Mouse (Mus musculus): ENCODE data around the gene Epb41l1. TPM values are rescaled to one million over a fixed set of nuclear protein-coding genes. Genes with fewer than 3 reads are reported as not detected.

Gene Epb41l1
- polyA plus RNA-seq, 1 experiment from 2014 or later = 3.1 TPM

DNA sequence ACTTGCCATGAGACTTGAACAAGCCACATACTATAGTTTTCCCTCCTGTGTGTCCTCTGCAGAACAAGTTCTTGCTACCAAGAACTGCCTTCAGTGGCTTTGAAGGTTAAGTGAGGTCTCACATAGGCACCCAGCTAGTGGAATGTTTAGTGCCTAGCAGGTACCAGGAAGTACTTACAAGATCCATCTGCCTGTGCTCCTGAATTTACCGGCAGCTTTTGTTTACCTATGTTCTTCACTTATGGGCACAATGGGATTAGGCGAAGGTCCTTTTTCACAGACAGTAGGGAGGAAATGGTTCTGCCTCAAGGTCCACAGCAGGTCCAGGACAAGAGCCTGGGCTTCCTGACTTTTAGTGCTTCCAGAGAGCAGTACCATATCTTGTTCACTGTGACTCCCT, 112.5 kb downstream of the Epb41l1 start:
- 82% methylated on average over 2 of the region's 2 CpGs for WGBS
- Histone ChIP-seq H3K4me2 (ENCODE audit: low read depth, low read length, severe bottlenecking) (no peak overlapping the region), H3K9me3 (ENCODE audit: control insufficient read depth, low read length) (no peaks in the 10 kb centered on the region), H3K27ac (ENCODE audit: low read depth, low read length) (no peak overlapping the region), H3K4me3 (ENCODE audit: low read depth, low read length) (no peak overlapping the region), H3K36me3 (ENCODE audit: control insufficient read depth, insufficient read depth, low read length) (no peaks in the 10 kb centered on the region), H3K9ac (ENCODE audit: low read length) (no peak overlapping the region), H3K4me1 (replicated peaks; ENCODE audit: control insufficient read depth, insufficient read depth, low read length) (no peaks in the 10 kb centered on the region), H3K27me3 (ENCODE audit: control insufficient read depth, insufficient read depth, low read length) (no peaks in the 10 kb centered on the region)
- ATAC-seq (replicated peaks; ENCODE audit: low FRiP score) = no peak
- no peak for DNase-seq (ENCODE audit: low spot score)

DNA sequence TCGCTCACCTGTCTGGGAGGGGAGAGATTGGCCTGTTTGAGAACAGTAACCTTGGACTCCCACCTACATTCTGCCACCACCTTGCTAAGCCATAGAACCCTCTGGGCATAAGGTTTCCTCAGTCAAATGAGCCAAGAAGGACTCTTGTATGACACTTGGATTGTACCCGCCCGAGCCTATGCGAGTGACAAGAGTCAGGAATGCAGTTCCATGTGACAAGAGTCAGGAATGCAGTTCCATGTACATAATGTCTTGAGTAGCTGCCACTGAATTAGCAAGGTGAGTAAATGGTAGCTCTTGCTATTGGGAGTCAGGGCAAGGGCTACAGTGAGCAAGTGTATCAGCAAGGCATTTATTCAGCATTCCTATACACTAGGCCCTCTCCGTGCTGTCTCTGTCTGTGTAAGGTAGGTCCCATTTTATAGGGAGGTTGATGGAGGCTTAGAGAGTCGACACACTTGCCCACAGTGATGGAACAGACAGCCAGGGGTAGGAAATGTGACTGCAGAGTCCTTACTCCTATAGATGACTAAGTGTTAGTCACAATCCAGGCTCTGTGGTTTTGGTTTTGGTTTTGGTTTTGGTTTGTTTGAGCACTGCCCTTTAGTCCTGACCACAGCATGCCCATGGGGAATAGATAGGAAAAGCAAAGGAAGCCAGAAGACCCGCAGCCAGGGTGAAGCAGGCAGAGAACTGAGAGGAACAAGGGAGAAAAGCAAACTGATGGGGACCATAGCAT, 118.3 kb downstream of the Epb41l1 start:
- H3K36me3 ChIP-seq (ENCODE audit: control insufficient read depth, insufficient read depth, low read length) = no peaks in the 10 kb centered on the region
- H3K27me3 ChIP-seq (ENCODE audit: control insufficient read depth, insufficient read depth, low read length) = no peaks in the 10 kb centered on the region
- H3K4me2 ChIP-seq (ENCODE audit: low read depth, low read length, severe bottlenecking) = no peak overlapping the region
- no peaks in the 10 kb centered on the region for H3K4me1 ChIP-seq (replicated peaks; ENCODE audit: control insufficient read depth, insufficient read depth, low read length)
- no peak for DNase-seq (ENCODE audit: low spot score)
- H3K9ac ChIP-seq (ENCODE audit: low read length) = no peak overlapping the region
- WGBS = 88% methylated on average over 7 of the region's 7 CpGs
- ATAC-seq (replicated peaks; ENCODE audit: low FRiP score) = no peak
- no peak overlapping the region for H3K27ac ChIP-seq (ENCODE audit: low read depth, low read length)
- H3K4me3 ChIP-seq (ENCODE audit: low read depth, low read length) = no peak overlapping the region
- no peaks in the 10 kb centered on the region for H3K9me3 ChIP-seq (ENCODE audit: control insufficient read depth, low read length)

DNA sequence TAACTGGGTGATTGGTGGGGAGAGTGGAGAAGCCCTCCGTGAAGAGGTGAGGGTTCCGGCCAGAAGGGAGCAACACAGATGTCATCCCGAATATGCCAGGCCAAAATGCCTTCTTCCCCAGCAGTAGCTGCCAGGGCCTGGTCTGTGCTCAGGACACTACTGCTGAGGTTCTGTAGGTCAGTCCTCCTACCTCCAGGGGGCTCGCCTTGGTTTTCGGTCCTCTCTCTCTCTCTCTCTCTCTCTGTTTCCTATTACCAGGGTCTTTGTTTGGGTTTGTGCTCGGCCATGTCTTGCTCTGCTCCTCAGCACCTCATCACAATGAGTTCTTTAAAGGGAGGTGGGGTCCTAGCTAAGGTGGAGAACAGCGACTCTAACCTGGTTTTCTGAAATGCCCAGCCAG, 120.3 kb downstream of the Epb41l1 start:
- ATAC-seq (replicated peaks; ENCODE audit: low FRiP score) = no peak
- Histone ChIP-seq H3K4me3 (ENCODE audit: low read depth, low read length) (no peak overlapping the region), H3K9ac (ENCODE audit: low read length) (no peak overlapping the region), H3K4me1 (replicated peaks; ENCODE audit: control insufficient read depth, insufficient read depth, low read length) (no peaks in the 10 kb centered on the region), H3K27me3 (ENCODE audit: control insufficient read depth, insufficient read depth, low read length) (no peaks in the 10 kb centered on the region), H3K9me3 (ENCODE audit: control insufficient read depth, low read length) (no peaks in the 10 kb centered on the region), H3K27ac (ENCODE audit: low read depth, low read length) (no peak overlapping the region), H3K36me3 (ENCODE audit: control insufficient read depth, insufficient read depth, low read length) (no peaks in the 10 kb centered on the region), H3K4me2 (ENCODE audit: low read depth, low read length, severe bottlenecking) (no peak overlapping the region)
- 80% methylated on average over 7 of the region's 7 CpGs for WGBS
- no peak for DNase-seq (ENCODE audit: low spot score)

DNA sequence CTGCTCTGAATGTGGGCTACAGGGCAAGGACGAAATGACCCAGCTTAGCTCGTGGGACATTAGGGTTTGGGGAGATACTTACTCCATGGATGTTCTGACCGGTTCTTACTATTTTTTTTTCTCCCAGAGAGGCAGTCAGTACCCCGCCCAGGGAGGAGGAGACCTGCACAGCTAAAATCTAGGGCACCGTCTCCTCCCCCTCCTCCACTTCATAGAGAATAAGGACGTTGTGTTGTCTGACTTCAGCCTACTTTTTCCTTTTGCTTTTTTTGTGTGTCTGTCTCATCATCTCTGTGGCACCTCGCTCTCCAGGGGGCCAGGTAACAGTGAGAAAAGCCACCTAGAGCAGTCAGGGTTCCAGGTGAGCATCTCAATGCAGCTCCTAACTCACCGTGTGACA, 121.7 kb downstream of the Epb41l1 start:
- no peak overlapping the region for H3K4me3 ChIP-seq (ENCODE audit: low read depth, low read length)

DNA sequence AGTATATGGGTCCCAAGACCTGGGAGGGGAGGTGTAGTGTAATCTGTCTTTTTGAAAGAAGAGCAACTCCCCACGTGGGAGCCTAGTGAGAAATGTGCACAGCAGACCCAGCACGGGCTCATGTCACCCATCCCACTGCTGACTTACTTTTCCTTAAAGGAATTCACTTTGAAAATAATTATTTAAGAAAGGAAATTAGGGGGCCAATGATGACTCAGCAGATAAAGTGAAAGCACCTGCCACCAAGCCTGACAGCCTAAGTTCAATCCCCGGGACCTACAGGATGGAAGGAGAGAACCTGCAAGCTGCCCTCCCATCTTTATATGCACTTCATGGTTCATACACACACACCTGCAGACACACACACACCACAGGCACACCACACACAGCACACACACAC, 123.1 kb downstream of the Epb41l1 start:
- peaks cover 4% of the 10 kb centered on the region; the same call in 1 of the 2 replicates for H3K4me1 ChIP-seq (replicated peaks; ENCODE audit: control insufficient read depth, insufficient read depth, low read length)
- no peak overlapping the region for H3K4me2 ChIP-seq (ENCODE audit: low read depth, low read length, severe bottlenecking)
- no peak overlapping the region for H3K4me3 ChIP-seq (ENCODE audit: low read depth, low read length)
- WGBS = 77% methylated on average over 3 of the region's 3 CpGs
- H3K9ac ChIP-seq (ENCODE audit: low read length) = no peak overlapping the region
- H3K36me3 ChIP-seq (ENCODE audit: control insufficient read depth, insufficient read depth, low read length) = no peaks in the 10 kb centered on the region
- H3K9me3 ChIP-seq (ENCODE audit: control insufficient read depth, low read length) = no peaks in the 10 kb centered on the region
- DNase-seq (ENCODE audit: low spot score) = no peak
- no peaks in the 10 kb centered on the region for H3K27me3 ChIP-seq (ENCODE audit: control insufficient read depth, insufficient read depth, low read length)
- H3K27ac ChIP-seq (ENCODE audit: low read depth, low read length) = no peak overlapping the region
- ATAC-seq (replicated peaks; ENCODE audit: low FRiP score) = no peak

More for the DNA sequence above, 121.7 kb downstream of the Epb41l1 start:
- H3K27me3 ChIP-seq (ENCODE audit: control insufficient read depth, insufficient read depth, low read length) = no peaks in the 10 kb centered on the region
- no peak overlapping the region for H3K27ac ChIP-seq (ENCODE audit: low read depth, low read length)
- no peak overlapping the region for H3K4me2 ChIP-seq (ENCODE audit: low read depth, low read length, severe bottlenecking)
- no peaks in the 10 kb centered on the region for H3K36me3 ChIP-seq (ENCODE audit: control insufficient read depth, insufficient read depth, low read length)
- DNase-seq (ENCODE audit: low spot score) (no peak), ATAC-seq (replicated peaks; ENCODE audit: low FRiP score) (no peak)
- 77% methylated on average over 8 of the region's 8 CpGs for WGBS
- H3K4me1 ChIP-seq (replicated peaks; ENCODE audit: control insufficient read depth, insufficient read depth, low read length) = no peaks in the 10 kb centered on the region
- no peak overlapping the region for H3K9ac ChIP-seq (ENCODE audit: low read length)
- no peaks in the 10 kb centered on the region for H3K9me3 ChIP-seq (ENCODE audit: control insufficient read depth, low read length)

DNA sequence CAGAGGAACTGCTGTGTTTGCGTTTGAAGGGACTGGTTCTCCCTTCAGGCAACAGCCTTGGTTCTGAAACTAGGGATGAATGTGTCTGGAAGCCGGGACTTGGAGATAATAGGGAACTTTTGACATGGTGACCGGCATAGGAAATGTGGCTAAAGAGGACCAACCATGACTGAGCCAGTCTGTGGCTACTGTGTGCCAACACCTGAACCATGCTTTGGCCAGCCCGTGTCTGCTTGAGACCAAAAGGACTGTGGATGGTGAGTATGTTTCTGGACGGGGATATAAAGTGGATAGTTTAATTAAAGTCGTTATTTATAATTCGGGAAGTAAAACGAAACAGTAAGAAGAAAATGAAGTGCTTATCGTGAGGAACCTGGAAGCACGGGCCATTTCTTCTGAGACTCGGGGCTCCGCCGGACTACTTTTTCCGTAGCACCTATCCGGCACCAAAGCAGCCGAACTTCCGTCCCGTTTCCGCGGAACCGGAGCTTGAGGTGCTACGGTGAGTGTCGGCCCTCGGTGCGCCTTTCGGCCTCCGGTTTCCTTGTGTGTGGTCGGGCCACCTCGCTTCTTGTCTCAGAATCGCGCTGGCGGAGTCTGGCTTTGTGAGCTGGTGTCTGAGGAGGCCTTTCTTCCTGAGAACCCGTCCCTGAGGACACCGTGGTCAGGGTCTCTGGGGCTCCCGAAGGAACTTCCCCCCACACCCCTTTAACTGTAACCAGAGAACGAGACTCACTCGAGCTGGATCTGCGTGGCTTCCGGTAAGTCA, 126.6 kb downstream of the Epb41l1 start, which contains the start of gene Aar2:
Gene Aar2 (plus strand): TSS at position 462 of the 769 bp plus-strand sequence.
- Histone ChIP-seq H3K36me3 (ENCODE audit: control insufficient read depth, insufficient read depth, low read length) (no peaks in the 10 kb centered on the region), H3K4me2 (ENCODE audit: low read depth, low read length, severe bottlenecking) (peak within 1 kb of the TSS; percentile 89), H3K27ac (ENCODE audit: low read depth, low read length) (no peak within 1 kb of the TSS), H3K9ac (ENCODE audit: low read length) (peak within 1 kb of the TSS; percentile 87), H3K27me3 (ENCODE audit: control insufficient read depth, insufficient read depth, low read length) (no peaks in the 10 kb centered on the region), H3K4me1 (replicated peaks; ENCODE audit: control insufficient read depth, insufficient read depth, low read length) (peaks cover 4% of the 10 kb centered on the region; the same call in 1 of the 2 replicates), H3K4me3 (ENCODE audit: low read depth, low read length) (peak within 1 kb of the TSS; percentile 88), H3K9me3 (ENCODE audit: control insufficient read depth, low read length) (no peaks in the 10 kb centered on the region)
- 6% methylated on average over 39 of the region's 39 CpGs for WGBS
- ATAC-seq (replicated peaks; ENCODE audit: low FRiP score) (no peak), DNase-seq (ENCODE audit: low spot score) (peak; percentile 90)

DNA sequence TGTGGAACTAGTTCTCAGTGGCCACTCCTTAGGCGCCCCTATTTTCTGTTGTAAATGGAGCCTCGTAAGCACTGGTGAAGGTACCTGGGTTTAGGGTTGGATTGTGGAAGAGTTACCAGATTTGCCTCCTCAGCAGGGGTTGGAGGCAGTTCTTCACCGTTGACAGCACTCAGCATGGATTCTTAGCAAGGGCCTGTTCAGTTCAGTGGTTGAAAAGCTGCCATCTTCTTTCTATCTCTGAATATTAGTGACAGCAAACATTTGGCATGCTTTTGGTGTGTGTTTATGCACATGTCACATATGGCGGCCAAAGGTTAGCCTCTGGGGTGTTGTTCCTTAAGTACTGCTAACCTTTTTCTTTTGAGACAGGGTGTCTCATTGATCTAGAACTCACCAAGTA, 131.7 kb downstream of the Epb41l1 start:
- no peak overlapping the region for H3K4me2 ChIP-seq (ENCODE audit: low read depth, low read length, severe bottlenecking)
- H3K9ac ChIP-seq (ENCODE audit: low read length) = no peak overlapping the region
- DNase-seq (ENCODE audit: low spot score) = no peak
- 91% methylated on average over 4 of the region's 4 CpGs for WGBS
- no peaks in the 10 kb centered on the region for H3K27me3 ChIP-seq (ENCODE audit: control insufficient read depth, insufficient read depth, low read length)
- H3K9me3 ChIP-seq (ENCODE audit: control insufficient read depth, low read length) = no peaks in the 10 kb centered on the region
- no peak for ATAC-seq (replicated peaks; ENCODE audit: low FRiP score)
- H3K27ac ChIP-seq (ENCODE audit: low read depth, low read length) = no peak overlapping the region
- H3K4me3 ChIP-seq (ENCODE audit: low read depth, low read length) = no peak overlapping the region
- H3K4me1 ChIP-seq (replicated peaks; ENCODE audit: control insufficient read depth, insufficient read depth, low read length) = peaks cover 4% of the 10 kb centered on the region; the same call in 1 of the 2 replicates
- H3K36me3 ChIP-seq (ENCODE audit: control insufficient read depth, insufficient read depth, low read length) = 0 out of 2 replicates have a peak, but pooled peaks cover 4% of the 10 kb centered on the region

DNA sequence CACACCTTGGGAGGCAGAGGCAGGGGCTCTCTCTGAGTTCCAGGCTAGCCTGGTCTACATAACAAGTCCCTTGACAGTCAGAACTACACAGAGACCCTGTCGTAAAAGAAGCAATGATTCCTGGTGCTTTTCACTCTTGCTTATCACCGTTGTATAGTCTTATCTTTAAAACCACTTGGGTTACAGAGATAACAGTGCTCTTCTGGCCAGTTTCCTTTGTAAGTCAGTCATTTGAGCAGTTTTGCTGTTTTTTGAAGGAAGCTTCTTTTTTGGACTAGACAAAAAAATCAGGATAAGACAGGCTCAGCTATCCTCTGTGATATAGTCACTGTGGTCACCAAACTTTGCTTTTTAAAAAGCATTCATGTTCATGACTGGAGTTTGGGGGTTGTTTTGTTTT, 141.1 kb downstream of the Epb41l1 start:
- H3K36me3 ChIP-seq (ENCODE audit: control insufficient read depth, insufficient read depth, low read length) = peaks cover 2% of the 10 kb centered on the region; the same call in 1 of the 2 replicates
- H3K27ac ChIP-seq (ENCODE audit: low read depth, low read length) = no peak overlapping the region
- no peak overlapping the region for H3K4me2 ChIP-seq (ENCODE audit: low read depth, low read length, severe bottlenecking)
- H3K27me3 ChIP-seq (ENCODE audit: control insufficient read depth, insufficient read depth, low read length) = no peaks in the 10 kb centered on the region
- DNase-seq (ENCODE audit: low spot score) (no peak), ATAC-seq (replicated peaks; ENCODE audit: low FRiP score) (no peak)
- H3K4me1 ChIP-seq (replicated peaks; ENCODE audit: control insufficient read depth, insufficient read depth, low read length) = no peaks in the 10 kb centered on the region
- H3K4me3 ChIP-seq (ENCODE audit: low read depth, low read length) = no peak overlapping the region
- H3K9ac ChIP-seq (ENCODE audit: low read length) = no peak overlapping the region
- H3K9me3 ChIP-seq (ENCODE audit: control insufficient read depth, low read length) = no peaks in the 10 kb centered on the region
- WGBS = 93% methylated on average over 2 of the region's 2 CpGs

All from forebrain, embryonic 11.5 days (tissue).